In the genomic region with DNA sequence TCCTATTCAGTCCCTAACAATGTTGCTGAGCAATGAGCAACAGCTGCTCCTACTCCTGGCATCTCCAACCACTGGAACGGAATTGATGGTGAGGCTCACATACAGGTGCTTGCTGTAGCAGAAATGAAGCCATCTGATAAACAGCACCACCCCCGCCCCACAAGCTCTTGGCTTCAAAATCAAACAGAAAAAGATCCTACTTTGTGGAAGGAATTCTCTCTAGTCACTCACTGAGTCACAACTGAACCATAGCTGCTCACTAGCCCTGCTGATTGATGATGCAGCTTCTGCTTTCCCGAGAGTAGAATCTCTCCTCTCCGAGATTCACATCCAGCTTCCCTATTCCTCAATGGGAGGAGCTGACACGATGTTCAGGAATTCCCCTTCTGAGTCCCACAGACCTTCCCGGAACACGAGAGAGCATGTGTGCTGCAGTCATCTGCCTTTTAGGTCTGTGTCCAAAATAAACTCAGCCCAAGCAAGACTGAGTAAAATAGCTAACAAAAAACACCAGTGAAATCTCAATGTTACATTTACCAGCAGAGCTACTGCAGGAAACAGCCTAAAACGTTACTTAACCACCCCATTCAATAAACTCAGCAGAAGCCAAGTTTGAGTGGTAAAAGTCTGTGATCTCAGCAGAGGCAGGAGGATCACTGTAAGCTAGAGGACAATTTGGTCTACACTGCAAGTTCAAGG, we compare ENCODE assay signal across 9 mouse cellular contexts. TPM values are rescaled to one million over a fixed set of nuclear protein-coding genes. Genes with fewer than 3 reads are reported as not detected.
DNase-seq lines count a peak whose midpoint lies in the region; ATAC-seq lines count a peak whose summit lies in the region.
"Had no signal": no experiment of that assay in that cellular context is flagged by ENCODE, and none has a peak within 500 bp of the region (broad histone marks: within the 10 kb centered on the region; RNA-seq: fewer than 3 reads in every experiment).

No protein-coding gene starts in this region.

- H3K36me3 ChIP-seq in limb, embryonic 15.5 days = no peaks in the 10 kb centered on the region
- H3K36me3 ChIP-seq in splenic B cell, adult 2 months (ENCODE audit: control insufficient read depth, insufficient read depth, low read length, poor library complexity, severe bottlenecking) = no peaks in the 10 kb centered on the region

- peak; percentile 66 for DNase-seq in adrenal gland, adult 2 months
- DNase-seq in adrenal gland, postnatal 4 days (ENCODE audit: low spot score in 2 of 2) = no peak
- peak; percentile 74 for DNase-seq in Muller cell, postnatal 12 days (ENCODE audit: inconsistent ontology term)
- DNase-seq in heart, adult 8-10 months (ENCODE audit: low spot score) = peak; percentile 62
- DNase-seq in splenic B cell, adult 2 months (ENCODE audit: low read depth, low spot score) = peak; percentile 13
- no peak for DNase-seq in thymus, adult 18-20 months

- no peaks in the 10 kb centered on the region for H3K9me3 ChIP-seq in limb, embryonic 15.5 days

- no peak overlapping the region for H3K27ac ChIP-seq in limb, embryonic 15.5 days

- peak overlapping the region; percentile 89 for H3K4me3 ChIP-seq in limb, embryonic 15.5 days

- no peak for ATAC-seq in limb, embryonic 15.5 days (ENCODE audit: insufficient number of reproducible peaks, low FRiP score, low TSS enrichment, low read depth)
- no peak for ATAC-seq in frontal cortex, adult (ENCODE audit: low TSS enrichment)

- WGBS in limb, embryonic 15.5 days = 34% methylated on average over 8 of the region's 8 CpGs

- no peak overlapping the region for H3K9ac ChIP-seq in limb, embryonic 15.5 days

- H3K27me3 ChIP-seq in limb, embryonic 15.5 days = peaks cover 13% of the 10 kb centered on the region; the same call in 1 of the 2 replicates
- no peaks in the 10 kb centered on the region; the same call in 1 of the 2 replicates for H3K27me3 ChIP-seq in splenic B cell, adult 2 months (ENCODE audit: control insufficient read depth, insufficient read depth, low read length, poor library complexity, severe bottlenecking)

- peaks cover 52% of the 10 kb centered on the region for H3K4me1 ChIP-seq in limb, embryonic 15.5 days

- peak overlapping the region; percentile 95 for H3K4me2 ChIP-seq in limb, embryonic 15.5 days

RNA-seq across cellular contexts. Expression of a gene that starts 0.7 kb away (rescaled TPM):
- total RNA-seq in adrenal gland, adult 2 months (2021) = not detected
- polyA plus RNA-seq in adrenal gland, adult 2 months (2012; rRNA removed) = 0.06 and 0.19 TPM in 2 replicates
- under 1 TPM; 0.23 to 0.59 TPM for total RNA-seq in adrenal gland, postnatal 4 days (2021)
- not detected for total RNA-seq in heart, adult 8-10 months (2022)
- polyA plus RNA-seq in limb, embryonic 15.5 days (2015; fragmentation: Nextera tagmentation; extraction: Ambion mirVana) = 0.06 TPM in 1 of 2 replicates, not detected in the other
- total RNA-seq: heart, postnatal 10 days had no signal

RNA-seq across cellular contexts. Expression of a gene that starts 3.7 kb away (rescaled TPM):
- 100 to 1,000 TPM; 116 to 132 TPM for total RNA-seq in adrenal gland, adult 2 months (2021)
- polyA plus RNA-seq in adrenal gland, adult 2 months (2012; rRNA removed) = 55.2 and 65.0 TPM in 2 replicates
- total RNA-seq in adrenal gland, postnatal 4 days (2021) = 10 to 100 TPM; 73.1 to 89.5 TPM
- 10 to 100 TPM; 49.0 to 61.5 (median 51.9) TPM for total RNA-seq in heart, adult 8-10 months (2022)
- 20.6 and 21.6 TPM in 2 replicates for polyA plus RNA-seq in limb, embryonic 15.5 days (2015; fragmentation: Nextera tagmentation; extraction: Ambion mirVana)

RNA-seq across cellular contexts. Expression of a gene that starts 47.6 kb away (rescaled TPM):
- total RNA-seq in adrenal gland, adult 2 months (2021) = 100 to 1,000 TPM; 172 to 181 TPM
- 118 and 132 TPM in 2 replicates for polyA plus RNA-seq in adrenal gland, adult 2 months (2012; rRNA removed)
- total RNA-seq in adrenal gland, postnatal 4 days (2021) = 100 to 1,000 TPM in 1 of 2 experiments, 10 to 100 TPM in 1; 93.9 to 111 TPM
- total RNA-seq in heart, adult 8-10 months (2022) = 10 to 100 TPM; 11.2 to 14.0 (median 11.8) TPM
- 29.6 and 30.5 TPM in 2 replicates for polyA plus RNA-seq in limb, embryonic 15.5 days (2015; fragmentation: Nextera tagmentation; extraction: Ambion mirVana)

RNA-seq across cellular contexts. Expression of a gene that starts 56.9 kb away (rescaled TPM):
- total RNA-seq in adrenal gland, adult 2 months (2021) = under 1 TPM in 1 of 2 experiments, not detected in 1; 0.69 TPM
- 0.28 TPM in 1 of 2 replicates, not detected in the other for polyA plus RNA-seq in adrenal gland, adult 2 months (2012; rRNA removed)
- total RNA-seq in adrenal gland, postnatal 4 days (2021) = under 1 TPM; 0.73 to 0.79 TPM
- not detected for total RNA-seq in heart, adult 8-10 months (2022)
- not detected in 2 replicates for polyA plus RNA-seq in limb, embryonic 15.5 days (2015; fragmentation: Nextera tagmentation; extraction: Ambion mirVana)
- total RNA-seq: heart, postnatal 10 days had no signal

Comparison
In these comparisons a context has a peak if more than half of its experiments do, and no peak if none do; other contexts are left out.
1. DNase-seq: peak in adrenal gland, adult 2 months (single experiment), Muller cell, postnatal 12 days (single experiment), heart, adult 8-10 months (single experiment) and splenic B cell, adult 2 months (single experiment); none in adrenal gland, postnatal 4 days (0 of 2) and thymus, adult 18-20 months (0 of 2).
2. RNA of a gene that starts 47.6 kb away (total RNA-seq): 172 to 181 TPM in adrenal gland, adult 2 months and 93.9 to 111 TPM in adrenal gland, postnatal 4 days; 11.2 to 14.0 TPM in heart, adult 8-10 months; every median in the first group is over 4 times any median in the second.